Mouse (Mus musculus) forebrain, postnatal 0 days (tissue): ENCODE measurements around the gene Eci3. TPM values are rescaled to one million over a fixed set of nuclear protein-coding genes. Genes with fewer than 3 reads are reported as not detected.
A peak's percentile ranks its signal among the peaks of the same experiment; 100 is the strongest.

Source experiments
- ATAC-seq: fragments of 200-750 bp; cut with Nextera tagmentation; 2 replicates; pipeline ENCODE4 v1.8.0; 2017; ENCODE audit warnings: mild to moderate bottlenecking, moderate library complexity
- DNase-seq: peaks from one replicate; pipeline ENCODE4 v3.0.0-alpha.2; 2015
- H3K27ac ChIP-seq: fragments of 300-500 bp; sonication (generic); 2 replicates; pipeline ENCODE4 v1.5.1; 2014; ENCODE audit warnings: low read depth, mild to moderate bottlenecking, antibody characterized with exemption, low read length, moderate library complexity, mixed read lengths
- H3K27me3 ChIP-seq: fragments of 300-500 bp; sonication (generic); 2 replicates; pipeline ENCODE4 v1.6.1; 2014; ENCODE audit warnings: mild to moderate bottlenecking, low read length, mixed read lengths; ENCODE audit not compliant: insufficient read depth
- H3K36me3 ChIP-seq: fragments of 300-500 bp; sonication (generic); 2 replicates; pipeline ENCODE4 v1.6.1; 2014; ENCODE audit warnings: mild to moderate bottlenecking, moderate library complexity; ENCODE audit not compliant: insufficient read depth
- H3K4me1 ChIP-seq: fragments of 300-500 bp; sonication (generic); 2 replicates; pipeline ENCODE4 v1.6.1; 2014; ENCODE audit warnings: antibody characterized with exemption; ENCODE audit not compliant: insufficient read depth
- H3K4me2 ChIP-seq: fragments of 300-500 bp; sonication (generic); 2 replicates; pipeline ENCODE4 v1.6.1; 2014; ENCODE audit warnings: low read depth, mild to moderate bottlenecking, moderate library complexity
- H3K4me3 ChIP-seq: fragments of 300-500 bp; sonication (generic); 2 replicates; pipeline ENCODE4 v1.5.1; 2014; ENCODE audit warnings: low read depth, low read length, mixed read lengths
- H3K9ac ChIP-seq: fragments of 300-500 bp; sonication (generic); 2 replicates; pipeline ENCODE4 v1.6.1; 2014; ENCODE audit warnings: mild to moderate bottlenecking
- H3K9me3 ChIP-seq: fragments of 300-500 bp; sonication (generic); 2 replicates; pipeline ENCODE4 v1.6.1; 2016; ENCODE audit warnings: low read length
- CTCF ChIP-seq: sonication (generic); IDR thresholded peaks from 2 replicates; pipeline ENCODE4 v1.5.1; 2016; ENCODE audit warnings: antibody characterized with exemption, control low read depth, low read depth
- WGBS: fragments of 180-500 bp; shearing (Covaris S2); extraction: QIAGEN DNeasy Blood & Tissue Kit; methylation state at CpG from one replicate; pipeline ENCODE4 v1.1.7; 2014; 5-methylcytosine and 5-hydroxymethylcytosine counted together
- polyA plus RNA-seq: library from polyadenylated mRNA; unstranded; fragments of >200 nt; fragmentation: Nextera tagmentation; extraction: Ambion mirVana; gene quantifications from 2 replicates; pipeline ENCODE4 v1.2.1, GENCODE M21; 2015
- total RNA-seq: library from RNA; depleted of rRNA; stranded (reverse); fragments of >200 nt; gene quantifications from 2 replicates; pipeline ENCODE4 v1.2.3, GENCODE M21; 2014; rRNA removed

Eci3 gene
- total and polyA plus RNA-seq, 2 experiments from 2014 or later = 0.23 TPM; not detected in 1

DNA sequence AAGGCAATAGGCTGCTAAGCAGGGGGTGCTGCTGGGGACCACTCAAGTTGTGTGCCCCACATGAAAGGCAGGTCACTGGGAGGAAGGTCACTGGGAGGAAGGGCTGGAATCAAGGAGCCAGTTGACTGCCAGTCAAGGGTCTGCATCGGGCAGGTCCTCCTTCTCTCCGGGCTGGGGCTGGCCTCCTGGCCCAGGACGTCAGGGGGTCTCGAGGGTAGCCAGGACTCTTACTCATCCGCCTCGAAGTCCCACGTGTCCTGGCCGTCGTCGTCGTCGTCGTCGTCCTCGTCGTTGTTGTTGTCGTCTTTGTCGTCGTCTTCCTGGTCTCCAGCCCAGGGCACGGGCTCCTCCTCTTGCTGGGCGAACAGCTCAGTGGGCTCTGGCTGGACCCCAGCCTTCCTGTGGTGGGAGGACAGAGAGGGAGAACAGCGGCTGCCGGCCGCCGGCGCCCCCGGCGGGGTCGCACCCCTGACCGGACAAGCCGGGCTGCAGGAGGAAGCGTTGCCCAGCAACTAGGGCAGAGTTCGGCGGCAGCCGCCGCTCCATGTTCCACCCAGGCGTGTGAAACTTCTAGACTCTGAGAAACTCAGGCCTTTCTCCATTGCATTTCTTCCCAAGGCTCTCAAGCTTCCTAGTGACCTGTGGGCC lies 47.0 kb downstream of the Eci3 start:
- no peaks in the 10 kb centered on the region for H3K4me1 ChIP-seq
- H3K27me3 ChIP-seq = no peaks in the 10 kb centered on the region
- WGBS = 47% methylated on average over 37 of the region's 37 CpGs
- no peak overlapping the region for H3K4me3 ChIP-seq
- no peak overlapping the region for H3K27ac ChIP-seq
- peak; percentile 6 for DNase-seq
- H3K9me3 ChIP-seq = no peaks in the 10 kb centered on the region
- peak; percentile 59 for ATAC-seq
- H3K36me3 ChIP-seq = no peaks in the 10 kb centered on the region
- no peak for TF ChIP-seq CTCF
- no peak overlapping the region for H3K9ac ChIP-seq
- H3K4me2 ChIP-seq = peak overlapping the region; percentile 42

- no peak overlapping the region for H3K4me2 ChIP-seq
- H3K4me3 ChIP-seq = no peak overlapping the region
- DNase-seq = no peak
- no peaks in the 10 kb centered on the region for H3K4me1 ChIP-seq
- no peaks in the 10 kb centered on the region for H3K36me3 ChIP-seq
- H3K27ac ChIP-seq = no peak overlapping the region
- ATAC-seq = no peak
- H3K27me3 ChIP-seq = no peaks in the 10 kb centered on the region
- WGBS = 86% methylated on average over 9 of the region's 9 CpGs
- no peak overlapping the region for H3K9ac ChIP-seq
- TF ChIP-seq CTCF = no peak
- no peaks in the 10 kb centered on the region for H3K9me3 ChIP-seq
These were observed 49.0 kb downstream of the Eci3 start for GRCm38 (mm10) chr13:34914614-34915013.

Other genes starting within 250 kb of the Eci3 start
- 0.19 TPM in 1 of 2 replicates, not detected in the other for gene Fam50b, start 229.0 kb downstream of the Eci3 start, total RNA-seq
- 0.15 and 0.29 TPM in 2 replicates for gene Fam50b, start 229.0 kb downstream of the Eci3 start, polyA plus RNA-seq
- gene Prpf4b, start 88.5 kb downstream of the Eci3 start, total RNA-seq = 46.9 and 52.7 TPM in 2 replicates
- gene Prpf4b, start 88.5 kb downstream of the Eci3 start, polyA plus RNA-seq = 40.9 and 45.7 TPM in 2 replicates
- 0.43 and 0.62 TPM in 2 replicates for gene Fam217a, start 39.5 kb downstream of the Eci3 start, total RNA-seq
- gene Fam217a, start 39.5 kb downstream of the Eci3 start, polyA plus RNA-seq = 0.55 and 1.0 TPM in 2 replicates
- not detected in 2 replicates for gene 4933417A18Rik, start 39.4 kb downstream of the Eci3 start, total RNA-seq
- gene 4933417A18Rik, start 39.4 kb downstream of the Eci3 start, polyA plus RNA-seq = not detected in 2 replicates
- gene Eci2, start 63.3 kb upstream of the Eci3 start, total RNA-seq = 102 and 116 TPM in 2 replicates
- gene Eci2, start 63.3 kb upstream of the Eci3 start, polyA plus RNA-seq = 103 and 104 TPM in 2 replicates